Mouse (Mus musculus): Measurements from ENCODE around the gene Ttc4.

Gene Ttc4

DNA sequence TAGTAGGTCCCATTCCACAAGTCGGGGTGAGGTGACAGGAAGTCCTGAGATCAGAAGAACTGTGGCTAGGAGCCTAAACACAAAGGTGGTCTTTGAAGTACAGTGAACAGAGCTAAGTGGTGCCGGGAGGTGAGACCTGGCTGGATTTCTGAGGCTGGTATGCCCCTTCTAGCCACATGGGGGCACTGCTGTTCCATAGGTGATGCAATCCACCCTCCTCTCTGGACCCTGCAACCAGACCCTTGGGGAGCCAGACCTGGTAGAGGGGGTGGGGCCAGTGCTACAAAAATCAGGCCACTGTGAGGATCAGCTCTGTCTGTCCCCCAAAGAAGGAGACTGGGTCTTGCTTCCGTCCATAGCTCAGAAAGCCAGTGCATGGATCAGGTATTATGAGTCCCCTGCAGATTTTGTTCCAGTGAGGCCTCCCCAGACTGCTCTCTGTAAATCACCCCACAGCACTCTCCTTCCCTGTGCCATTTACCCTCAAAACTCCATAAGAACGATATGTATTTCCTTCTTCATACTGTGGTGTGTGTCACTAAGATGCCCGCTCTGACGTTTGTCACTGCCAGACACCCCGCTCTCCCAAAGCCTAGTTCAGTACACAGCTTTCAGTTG, 64.5 kb downstream of the Ttc4 start:
- peak in 1 of 2 experiments; percentile 73 for DNase-seq (ENCODE audit: low spot score in 2 of 2)

DNA sequence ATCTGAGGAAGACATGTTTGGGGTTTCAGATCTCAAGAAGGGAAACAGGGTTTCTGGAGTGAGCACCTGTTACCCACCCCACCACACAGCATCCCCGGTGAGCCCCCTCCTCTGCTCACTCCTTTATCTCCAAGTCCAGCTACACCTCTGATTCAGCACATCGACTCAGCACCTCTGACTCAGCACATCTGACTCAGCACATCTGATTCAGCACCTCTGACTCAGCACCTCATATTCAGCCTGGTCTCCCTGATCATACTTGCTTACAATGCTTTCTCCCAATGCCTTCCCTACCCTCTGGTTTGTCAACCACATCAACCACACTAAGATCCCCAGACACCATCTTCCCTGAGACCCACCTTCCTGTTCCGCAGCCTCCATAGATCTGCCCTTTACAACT, 65.2 kb downstream of the Ttc4 start:
- peak in 1 of 2 experiments; percentile 47 for DNase-seq (ENCODE audit: low spot score in 2 of 2)

DNA sequence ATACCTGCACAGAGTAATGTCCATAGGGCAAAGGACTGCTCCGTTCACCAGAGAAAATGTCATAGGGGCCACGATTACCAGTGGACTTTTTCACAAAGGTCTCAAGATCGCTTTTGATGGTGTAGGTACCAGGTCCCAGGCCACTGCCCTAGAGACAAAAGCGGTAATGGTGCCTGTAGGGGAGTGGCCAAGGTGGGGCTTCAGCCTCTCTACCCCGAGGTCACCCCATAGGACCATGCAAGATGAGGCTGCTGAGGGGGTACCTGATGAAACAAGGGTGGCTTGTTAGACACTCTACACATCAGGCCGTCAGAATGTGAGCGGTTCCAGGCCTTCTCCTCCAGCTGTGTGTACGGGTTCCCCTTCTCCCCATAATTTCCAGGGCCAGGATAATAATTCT, 65.6 kb downstream of the Ttc4 start:
- DNase-seq (ENCODE audit: low spot score in 2 of 2) = no peak

All from left cerebral cortex, adult 9 months (tissue).